Mouse (Mus musculus) limb, embryonic 11.5 days (tissue): ENCODE data around the gene Hoxa13. TPM values are rescaled to one million over a fixed set of nuclear protein-coding genes. Genes with fewer than 3 reads are reported as not detected.

Source experiments
- ATAC-seq: fragments of 200-750 bp; cut with Nextera tagmentation; 2 replicates; pipeline ENCODE4 v1.8.0; 2017; ENCODE audit warnings: low read depth; ENCODE audit not compliant: insufficient number of reproducible peaks, low FRiP score, low TSS enrichment
- DNase-seq: peaks from one replicate; pipeline ENCODE4 v3.0.0-alpha.2; 2015; ENCODE audit warnings: low spot score
- H3K27ac ChIP-seq: fragments of 300-500 bp; sonication (generic); replicated peaks from 2 replicates; pipeline ENCODE4 v1.5.1; 2014; ENCODE audit warnings: low read depth, mild to moderate bottlenecking, low read length
- H3K27me3 ChIP-seq: fragments of 300-500 bp; sonication (generic); 2 replicates; pipeline ENCODE4 v1.6.1; 2014; ENCODE audit warnings: mild to moderate bottlenecking, low read length, mixed read lengths; ENCODE audit not compliant: control insufficient read depth, insufficient read depth
- H3K36me3 ChIP-seq: fragments of 300-500 bp; sonication (generic); 2 replicates; pipeline ENCODE4 v1.6.1; 2014; ENCODE audit warnings: mild to moderate bottlenecking, low read length, moderate library complexity, mixed read lengths; ENCODE audit not compliant: control insufficient read depth, insufficient read depth
- H3K4me1 ChIP-seq: fragments of 300-500 bp; sonication (generic); 2 replicates; pipeline ENCODE4 v1.6.1; 2014; ENCODE audit warnings: low read length, mixed read lengths; ENCODE audit not compliant: control insufficient read depth, insufficient read depth
- H3K4me2 ChIP-seq: fragments of 300-500 bp; sonication (generic); 2 replicates; pipeline ENCODE4 v1.6.1; 2014; ENCODE audit warnings: low read depth, mild to moderate bottlenecking, moderate library complexity; ENCODE audit not compliant: severe bottlenecking
- H3K4me3 ChIP-seq: fragments of 300-500 bp; sonication (generic); 2 replicates; pipeline ENCODE4 v1.5.1; 2014; ENCODE audit warnings: low read depth, low read length
- H3K9ac ChIP-seq: fragments of 300-500 bp; sonication (generic); 2 replicates; pipeline ENCODE4 v1.6.1; 2014; ENCODE audit warnings: mild to moderate bottlenecking, low read length
- H3K9me3 ChIP-seq: fragments of 300-500 bp; sonication (generic); 2 replicates; pipeline ENCODE4 v1.6.1; 2016; ENCODE audit warnings: low read length; ENCODE audit not compliant: control insufficient read depth
- WGBS: fragments of 180-500 bp; shearing (Covaris S2); extraction: QIAGEN DNeasy Blood & Tissue Kit; methylation state at CpG from one replicate; pipeline ENCODE4 v1.1.7; 2014; 5-methylcytosine and 5-hydroxymethylcytosine counted together
- polyA plus RNA-seq: library from polyadenylated mRNA; unstranded; fragments of >200 nt; fragmentation: Nextera tagmentation; extraction: Ambion mirVana; gene quantifications from 2 replicates; pipeline ENCODE4 v1.2.1, GENCODE M21; 2014

Gene Hoxa13
- polyA plus RNA-seq, 1 experiment from 2014 or later = 25.1 TPM

- Histone ChIP-seq H3K9ac (no peak overlapping the region), H3K27me3 (peaks cover 21% of the 10 kb centered on the region), H3K4me3 (no peak overlapping the region), H3K4me2 (no peak overlapping the region), H3K9me3 (no peaks in the 10 kb centered on the region), H3K36me3 (no peaks in the 10 kb centered on the region), H3K4me1 (peaks cover 4% of the 10 kb centered on the region), H3K27ac (0 out of 2 replicates have a peak overlapping the region, but pooled peaks have one; percentile 15)
- WGBS = 61% methylated on average over 7 of the region's 7 CpGs
- no peak for ATAC-seq
- no peak for DNase-seq
Measured at GRCm38 (mm10) chr6:52292328-52292727, 31.6 kb upstream of the Hoxa13 start.

- ATAC-seq (0 out of 2 replicates have a peak, but pooled peaks have one; percentile 31), DNase-seq (peak; percentile 75)
- Histone ChIP-seq H3K4me2 (peak overlapping the region; percentile 47), H3K27ac (peak overlapping the region; percentile 38; the same call in 1 of the 2 replicates), H3K4me3 (peak overlapping the region; percentile 20), H3K9ac (no peak overlapping the region; the same call in 1 of the 2 replicates), H3K4me1 (peaks cover 4% of the 10 kb centered on the region), H3K9me3 (no peaks in the 10 kb centered on the region), H3K27me3 (peaks cover 21% of the 10 kb centered on the region), H3K36me3 (no peaks in the 10 kb centered on the region)
- WGBS = 2% methylated on average over 45 of the region's 45 CpGs
Measured at GRCm38 (mm10) chr6:52291021-52291860, 30.6 kb upstream of the Hoxa13 start.

DNA sequence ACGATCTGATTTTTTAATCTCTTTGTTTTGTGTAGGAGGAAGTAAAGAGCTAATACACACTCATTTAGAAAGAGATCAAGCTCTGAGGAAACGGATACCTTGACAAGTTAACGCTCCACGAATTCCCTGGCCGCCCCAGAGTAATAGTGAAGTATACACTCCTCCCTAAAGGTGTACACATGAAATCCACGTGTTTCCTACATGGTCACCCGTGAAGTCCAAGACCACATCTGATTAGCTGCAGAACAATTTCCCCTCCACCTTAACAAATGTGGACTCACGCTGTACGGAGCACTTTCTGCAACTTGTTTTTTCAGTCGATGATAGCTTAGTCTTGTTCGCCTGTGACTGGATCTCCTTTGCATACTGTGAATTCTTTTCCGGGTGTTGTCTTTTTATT is 29.5 kb upstream of the Hoxa13 start:
- H3K9ac ChIP-seq = no peak overlapping the region
- H3K27ac ChIP-seq = no peak overlapping the region
- peak; percentile 38 for DNase-seq
- ATAC-seq = no peak
- H3K4me2 ChIP-seq = no peak overlapping the region
- 19% methylated on average over 12 of the region's 12 CpGs for WGBS
- H3K9me3 ChIP-seq = no peaks in the 10 kb centered on the region
- peaks cover 4% of the 10 kb centered on the region for H3K4me1 ChIP-seq
- H3K27me3 ChIP-seq = peaks cover 18% of the 10 kb centered on the region
- no peak overlapping the region for H3K4me3 ChIP-seq
- no peaks in the 10 kb centered on the region for H3K36me3 ChIP-seq

GRCm38 (mm10) chr6:52283896-52284295 is 23.2 kb upstream of the Hoxa13 start:
- H3K4me3 ChIP-seq = no peak overlapping the region
- no peaks in the 10 kb centered on the region for H3K36me3 ChIP-seq
- no peaks in the 10 kb centered on the region for H3K9me3 ChIP-seq
- H3K4me2 ChIP-seq = no peak overlapping the region
- no peak overlapping the region for H3K9ac ChIP-seq
- DNase-seq (no peak), ATAC-seq (no peak)
- H3K4me1 ChIP-seq = peaks cover 7% of the 10 kb centered on the region; the same call in 1 of the 2 replicates
- WGBS = 88% methylated on average over 5 of the region's 5 CpGs
- H3K27me3 ChIP-seq = 0 out of 2 replicates have a peak, but pooled peaks cover 6% of the 10 kb centered on the region
- no peak overlapping the region for H3K27ac ChIP-seq

DNA sequence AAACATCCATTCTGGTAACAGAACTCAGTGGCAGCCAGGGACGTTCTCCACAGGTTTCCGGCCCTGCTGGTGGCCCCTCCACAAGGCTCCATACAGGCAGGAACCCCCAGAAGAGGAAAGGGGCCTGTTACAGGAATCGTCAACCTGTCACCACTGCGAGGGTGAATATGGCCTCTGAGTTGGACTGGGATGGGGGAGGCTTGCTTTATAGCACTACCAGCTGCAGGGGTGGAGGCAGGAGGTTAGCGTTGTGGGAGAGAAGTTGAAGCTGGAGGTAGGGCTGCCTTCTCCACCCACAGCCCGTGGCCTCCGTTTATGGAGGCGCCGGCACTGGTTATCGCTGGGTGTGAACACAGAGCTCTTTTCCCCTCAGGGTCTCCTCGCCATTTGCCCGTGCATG is 20.4 kb upstream of the Hoxa13 start:
- Histone ChIP-seq H3K4me1 (peaks cover 9% of the 10 kb centered on the region), H3K9me3 (no peaks in the 10 kb centered on the region), H3K4me3 (no peak overlapping the region), H3K27me3 (peaks cover 16% of the 10 kb centered on the region), H3K9ac (peak overlapping the region; percentile 18), H3K27ac (no peak overlapping the region), H3K36me3 (no peaks in the 10 kb centered on the region), H3K4me2 (no peak overlapping the region)
- DNase-seq = peak; percentile 54
- ATAC-seq = 0 out of 2 replicates have a peak, but pooled peaks have one; percentile 47
- 30% methylated on average over 12 of the region's 12 CpGs for WGBS

- no peaks in the 10 kb centered on the region for H3K36me3 ChIP-seq
- no peak overlapping the region for H3K9ac ChIP-seq
- no peak overlapping the region for H3K4me2 ChIP-seq
- peaks cover 21% of the 10 kb centered on the region for H3K4me1 ChIP-seq
- peak; percentile 26 for DNase-seq
- no peak for ATAC-seq
- H3K4me3 ChIP-seq = no peak overlapping the region
- H3K27ac ChIP-seq = no peak overlapping the region
- peaks cover 38% of the 10 kb centered on the region for H3K27me3 ChIP-seq
- no peaks in the 10 kb centered on the region for H3K9me3 ChIP-seq
- WGBS = 2% methylated on average over 5 of the region's 5 CpGs
Measured at GRCm38 (mm10) chr6:52276920-52277319, 16.2 kb upstream of the Hoxa13 start.

DNA sequence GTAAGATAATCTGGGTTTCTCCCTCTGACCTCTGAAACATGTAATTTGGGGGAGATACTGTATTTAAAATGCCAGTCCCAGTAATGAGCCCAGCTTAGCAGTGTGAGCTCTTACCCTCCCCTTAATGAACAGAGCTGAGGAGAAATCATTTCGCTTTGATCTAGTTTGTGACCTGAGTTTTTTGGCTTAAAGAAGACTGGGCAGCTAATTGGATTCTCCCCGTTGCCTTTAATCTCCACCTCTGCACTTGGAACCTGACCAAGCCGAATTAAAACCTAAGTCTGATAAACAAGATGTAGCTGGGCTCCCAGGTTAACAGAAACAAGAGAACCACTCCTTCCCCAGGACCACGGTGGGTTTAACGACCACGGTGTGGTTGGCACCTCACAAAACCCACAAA is 15.7 kb upstream of the Hoxa13 start:
- Histone ChIP-seq H3K36me3 (no peaks in the 10 kb centered on the region), H3K27ac (0 out of 2 replicates have a peak overlapping the region, but pooled peaks have one; percentile 10), H3K9me3 (no peaks in the 10 kb centered on the region), H3K9ac (no peak overlapping the region), H3K4me3 (no peak overlapping the region), H3K4me2 (no peak overlapping the region), H3K27me3 (peaks cover 40% of the 10 kb centered on the region), H3K4me1 (peaks cover 19% of the 10 kb centered on the region)
- 1% methylated on average over 6 of the region's 6 CpGs for WGBS
- DNase-seq (peak; percentile 48), ATAC-seq (no peak)

DNA sequence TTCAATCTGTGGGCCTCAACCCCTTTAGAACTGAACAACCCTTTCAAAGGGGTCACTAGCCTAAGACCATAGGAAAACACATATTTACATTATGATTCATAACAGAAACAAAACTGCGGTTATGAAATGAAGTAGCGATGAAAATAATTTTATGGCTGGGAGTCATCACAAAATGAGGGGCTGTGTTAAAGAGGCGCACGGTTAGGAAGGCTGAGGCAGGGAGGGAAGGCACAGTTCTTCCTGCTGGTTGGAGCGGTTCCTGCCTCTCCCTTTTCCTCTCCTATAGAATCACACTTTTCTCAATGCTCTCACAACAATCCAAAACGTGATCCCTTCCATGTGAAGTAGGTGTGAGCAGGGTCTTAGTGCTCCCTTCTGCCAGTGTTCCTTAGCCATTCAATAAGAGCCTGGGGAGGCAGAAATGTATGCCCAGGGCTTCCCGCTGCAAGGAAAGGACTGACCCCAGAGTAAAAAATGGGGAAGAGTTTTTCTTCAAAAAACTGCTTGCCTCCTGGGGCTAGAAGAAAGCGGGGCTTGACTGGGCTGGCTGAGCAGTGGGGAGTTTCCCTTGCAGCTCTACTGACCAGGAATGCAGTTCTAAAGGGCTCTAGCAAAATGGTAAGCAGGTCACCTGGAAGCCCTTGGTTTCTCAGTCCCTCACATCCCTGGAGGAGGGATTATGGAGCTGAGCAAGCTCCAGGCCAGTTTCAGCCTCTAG is 15.0 kb upstream of the Hoxa13 start:
- WGBS = 12% methylated on average over 8 of the region's 8 CpGs
- Histone ChIP-seq H3K27me3 (peaks cover 42% of the 10 kb centered on the region), H3K27ac (0 out of 2 replicates have a peak overlapping the region, but pooled peaks have one; percentile 10), H3K9ac (no peak overlapping the region), H3K4me1 (peaks cover 14% of the 10 kb centered on the region), H3K9me3 (no peaks in the 10 kb centered on the region), H3K4me3 (no peak overlapping the region), H3K4me2 (no peak overlapping the region), H3K36me3 (no peaks in the 10 kb centered on the region)
- ATAC-seq (no peak), DNase-seq (peak; percentile 40)
